Mouse (Mus musculus) lung, postnatal 0 days (tissue): Measurements from ENCODE around the gene Junb.

ENCODE experiments used
- CTCF ChIP-seq: IDR thresholded peaks from 2 replicates; pipeline ENCODE4 v1.5.1; 2016; ENCODE audit warnings: antibody characterized with exemption, mild to moderate bottlenecking
- EP300 ChIP-seq: IDR thresholded peaks from 2 replicates; pipeline ENCODE4 v1.6.1; 2016; ENCODE audit warnings: antibody characterized with exemption, mild to moderate bottlenecking, control low read depth

GRCm38 (mm10) chr8:84986379-84986945, 7.9 kb upstream of the Junb start:
- TF ChIP-seq EP300 = 0 out of 2 replicates have a peak, but pooled peaks have one; percentile 1
- no peak for TF ChIP-seq CTCF
